Comparison of ENCODE assay signal across 8 mouse cellular contexts in the genomic region with DNA sequence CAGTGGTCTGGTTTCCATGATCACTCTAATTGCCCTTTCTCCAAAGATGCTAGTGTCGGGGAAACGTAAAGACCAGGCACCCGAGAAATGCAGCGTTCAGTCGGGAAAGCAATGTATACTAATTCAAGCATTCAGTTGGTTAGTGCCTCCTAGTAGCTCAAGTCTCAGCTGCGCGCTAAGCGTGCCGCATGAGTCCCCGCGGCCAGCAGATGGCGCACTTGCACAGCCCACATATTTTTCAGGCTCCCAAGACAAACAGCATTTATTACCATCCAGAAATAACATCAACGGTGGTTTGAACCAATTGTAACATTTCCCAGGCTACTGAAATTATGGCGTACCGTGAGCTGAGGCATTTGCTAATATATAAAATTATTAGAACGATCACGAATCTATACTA.
A peak's percentile ranks its signal among the peaks of the same experiment; 100 is the strongest.
DNase-seq lines count a peak whose midpoint lies in the region; ATAC-seq and TF ChIP-seq lines count a peak whose summit lies in the region.
"Had no signal": no experiment of that assay in that cellular context is flagged by ENCODE, and none has a peak within 500 bp of the region (broad histone marks: within the 10 kb centered on the region; RNA-seq: fewer than 3 reads in every experiment).

No protein-coding gene starts in this region.

- intact Hi-C loops in left cerebral cortex, postnatal 10 days (cut with DNase I): loop anchor here (2.0 to 10.0 kb wide), 5 partner anchors 171 to 576 kb away; no protein-coding TSS in a partner anchor

- no peaks in the 10 kb centered on the region for H3K36me3 ChIP-seq in intestine, postnatal 0 days (ENCODE audit: control insufficient read depth, insufficient read depth)
- H3K36me3 ChIP-seq in midbrain, embryonic 13.5 days: no peaks in the 10 kb centered on the region
- no peaks in the 10 kb centered on the region for H3K36me3 ChIP-seq in spleen, adult 2 months (ENCODE audit: control insufficient read depth, insufficient read depth, low read length)

- no peaks in the 10 kb centered on the region for H3K27me3 ChIP-seq in intestine, postnatal 0 days (replicated peaks; ENCODE audit: control insufficient read depth, insufficient read depth, low read length)
- peaks cover 7% of the 10 kb centered on the region; the same call in 1 of the 2 replicates for H3K27me3 ChIP-seq in midbrain, embryonic 13.5 days
- no peaks in the 10 kb centered on the region for H3K27me3 ChIP-seq in spleen, adult 2 months (ENCODE audit: control insufficient read depth, insufficient read depth, low read length)

- no peak overlapping the region for H3K4me2 ChIP-seq in intestine, postnatal 0 days (replicated peaks; ENCODE audit: low read depth)
- H3K4me2 ChIP-seq in midbrain, embryonic 13.5 days (replicated peaks): no peak overlapping the region

- H3K9ac ChIP-seq in intestine, postnatal 0 days (ENCODE audit: low read depth, low read length): no peak overlapping the region
- H3K9ac ChIP-seq in midbrain, embryonic 13.5 days (replicated peaks): 0 out of 2 replicates have a peak overlapping the region, but pooled peaks have one; percentile 16

- no peak overlapping the region for H3K27ac ChIP-seq in intestine, postnatal 0 days (ENCODE audit: low read depth, low read length)
- no peak overlapping the region for H3K27ac ChIP-seq in midbrain, embryonic 13.5 days
- H3K27ac ChIP-seq in spleen, adult 2 months (ENCODE audit: insufficient read depth, low read length): no peak overlapping the region

- H3K9me3 ChIP-seq in intestine, postnatal 0 days (ENCODE audit: control insufficient read depth): no peaks in the 10 kb centered on the region
- no peaks in the 10 kb centered on the region for H3K9me3 ChIP-seq in midbrain, embryonic 13.5 days

- DNase-seq in ZHBTc4 (ENCODE audit: low read depth, low spot score): peak; percentile 82
- peak; percentile 53 to 78 for DNase-seq in cerebellum, adult 18-20 months
- peak; percentile 81 to 85 for DNase-seq in left cerebral cortex, postnatal 10 days (ENCODE audit: extremely low spot score in 1 of 2, low spot score in 2 of 2)
- peak in 1 of 2 experiments; percentile 16 for DNase-seq in spleen, adult 2 months (ENCODE audit: low read depth in 1 of 2, low spot score in 2 of 2)

- H3K4me3 ChIP-seq in intestine, postnatal 0 days (ENCODE audit: low read depth, low read length): no peak overlapping the region
- H3K4me3 ChIP-seq in midbrain, embryonic 13.5 days (replicated peaks): no peak overlapping the region
- H3K4me3 ChIP-seq in spleen, adult 2 months (ENCODE audit: extremely low read depth, insufficient read depth, insufficient read length): no peak overlapping the region
- H3K4me3 ChIP-seq: myocyte had no signal

- WGBS in intestine, postnatal 0 days: 13% methylated on average over 17 of the region's 17 CpGs
- 11% methylated on average over 17 of the region's 17 CpGs for WGBS in midbrain, embryonic 13.5 days
- 14% methylated on average over 17 of the region's 17 CpGs for WGBS in spleen, adult 2 months

- peak; percentile 95 for TF ChIP-seq CTCF in intestine, postnatal 0 days (IDR thresholded peaks at IDR 0.05; ENCODE audit: low read depth)
- TF ChIP-seq CTCF in spleen, adult 2 months (IDR thresholded peaks at IDR 0.05; ENCODE audit: extremely low read depth, insufficient read depth, insufficient read length, insufficient replicate concordance): peak; percentile 83; the same call in 1 of the 2 replicates

- no peak for TF ChIP-seq POLR2A in spleen, adult 2 months (IDR thresholded peaks at IDR 0.05; ENCODE audit: low read depth, low read length)

- no peaks in the 10 kb centered on the region for H3K4me1 ChIP-seq in intestine, postnatal 0 days (replicated peaks; ENCODE audit: control insufficient read depth, insufficient read depth, low read length)
- H3K4me1 ChIP-seq in midbrain, embryonic 13.5 days (replicated peaks): no peaks in the 10 kb centered on the region
- H3K4me1 ChIP-seq in spleen, adult 2 months (ENCODE audit: control insufficient read depth, insufficient read depth, insufficient read length): no peaks in the 10 kb centered on the region

- peak; percentile 90 for ATAC-seq in frontal cortex, adult (ENCODE audit: low TSS enrichment)
- ATAC-seq in intestine, postnatal 0 days: no peak
- ATAC-seq in midbrain, embryonic 13.5 days: peak; percentile 85
